Mouse (Mus musculus) E14TG2a.4 (cell line): ENCODE data around the gene Lctl.

ENCODE experiments used
- CTCF ChIP-seq: conservative IDR thresholded peaks from 2 replicates; pipeline ENCODE4 v1.5.1; 2014; ENCODE audit warnings: low read length
- NANOG ChIP-seq: IDR thresholded peaks from 2 replicates; pipeline ENCODE4 v1.6.1; 2014; ENCODE audit warnings: borderline replicate concordance, low read length, mixed read lengths

- no peak for TF ChIP-seq CTCF
- no peak for TF ChIP-seq NANOG
Measured at GRCm38 (mm10) chr9:64085976-64086375, 31.0 kb upstream of the Lctl start.
